Mouse (Mus musculus) hindbrain, embryonic 12.5 days (tissue): Measurements from ENCODE around the gene Homez. TPM values are rescaled to one million over a fixed set of nuclear protein-coding genes. Genes with fewer than 3 reads are reported as not detected.

Source experiments
- ATAC-seq: fragments of 200-750 bp; cut with Nextera tagmentation; 2 replicates; pipeline ENCODE4 v1.8.0; 2017; ENCODE audit warnings: moderate TSS enrichment; ENCODE audit not compliant: low FRiP score
- H3K27ac ChIP-seq: fragments of 300-500 bp; sonication (generic); 2 replicates; pipeline ENCODE4 v1.5.1; 2016; ENCODE audit warnings: mild to moderate bottlenecking
- H3K27me3 ChIP-seq: fragments of 300-500 bp; sonication (generic); 2 replicates; pipeline ENCODE4 v1.6.1; 2016; ENCODE audit warnings: mild to moderate bottlenecking
- H3K36me3 ChIP-seq: fragments of 300-500 bp; sonication (generic); 2 replicates; pipeline ENCODE4 v1.6.1; 2016; ENCODE audit warnings: mild to moderate bottlenecking
- H3K4me1 ChIP-seq: fragments of 300-500 bp; sonication (generic); 2 replicates; pipeline ENCODE4 v1.6.1; 2016
- H3K4me2 ChIP-seq: fragments of 300-500 bp; sonication (generic); replicated peaks from 2 replicates; pipeline ENCODE4 v1.6.1; 2016; ENCODE audit warnings: mild to moderate bottlenecking
- H3K4me3 ChIP-seq: fragments of 300-500 bp; sonication (generic); 2 replicates; pipeline ENCODE4 v1.5.1; 2016; ENCODE audit warnings: mild to moderate bottlenecking
- H3K9ac ChIP-seq: fragments of 300-500 bp; sonication (generic); 2 replicates; pipeline ENCODE4 v1.6.1; 2016; ENCODE audit warnings: mild to moderate bottlenecking, moderate library complexity
- H3K9me3 ChIP-seq: fragments of 300-500 bp; sonication (generic); replicated peaks from 2 replicates; pipeline ENCODE4 v1.6.1; 2016; ENCODE audit warnings: mild to moderate bottlenecking
- WGBS: fragments of 180-500 bp; shearing (Covaris S2); methylation state at CpG from one replicate; pipeline ENCODE4 v1.1.7; 2016; 5-methylcytosine and 5-hydroxymethylcytosine counted together
- polyA plus RNA-seq: library from polyadenylated mRNA; unstranded; fragments of >200 nt; fragmentation: Nextera tagmentation; extraction: Ambion mirVana; gene quantifications from 2 replicates; pipeline ENCODE4 v1.2.1, GENCODE M21; 2016

Homez gene
- polyA plus RNA-seq, 1 experiment from 2014 or later: 14.0 TPM

- WGBS: 84% methylated on average over 4 of the region's 4 CpGs
- Histone ChIP-seq H3K36me3 (no peaks in the 10 kb centered on the region), H3K27ac (no peak overlapping the region), H3K4me3 (no peak overlapping the region), H3K4me2 (no peak overlapping the region), H3K9ac (no peak overlapping the region), H3K9me3 (no peaks in the 10 kb centered on the region), H3K27me3 (no peaks in the 10 kb centered on the region), H3K4me1 (no peaks in the 10 kb centered on the region)
- ATAC-seq: no peak
Measured at GRCm38 (mm10) chr14:54808718-54809667, 61.8 kb downstream of the Homez start.

DNA sequence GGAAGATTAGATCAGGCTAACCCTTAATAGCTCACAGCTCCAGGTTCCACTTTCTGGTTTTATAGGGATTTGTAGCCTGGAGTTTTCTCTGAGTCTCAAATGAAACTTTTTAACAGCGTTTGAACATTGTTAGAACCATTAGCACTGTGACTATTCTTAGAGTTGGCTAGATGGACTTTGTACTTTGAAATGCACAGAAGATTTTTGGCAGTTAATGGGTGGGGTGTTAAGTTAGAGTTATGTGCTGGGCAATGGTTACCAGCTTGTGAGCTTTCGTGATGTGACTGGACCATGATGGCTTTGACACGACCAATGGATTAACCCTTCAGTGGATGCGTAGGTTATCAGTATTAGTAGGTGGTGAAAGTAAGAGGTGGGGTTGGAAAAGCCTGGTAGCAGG is 64.6 kb downstream of the Homez start:
- no peak for ATAC-seq
- Histone ChIP-seq H3K9ac (no peak overlapping the region), H3K9me3 (no peaks in the 10 kb centered on the region), H3K4me2 (no peak overlapping the region), H3K27me3 (no peaks in the 10 kb centered on the region), H3K4me3 (no peak overlapping the region), H3K4me1 (no peaks in the 10 kb centered on the region), H3K36me3 (no peaks in the 10 kb centered on the region), H3K27ac (no peak overlapping the region)
- 90% methylated on average over 4 of the region's 4 CpGs for WGBS

Other genes with a start within 250 kb of the Homez start
- not detected in 2 replicates for gene Psmb11, start 249.5 kb downstream of the Homez start, polyA plus RNA-seq
- not detected in 2 replicates for gene Gm17606, start 230.0 kb downstream of the Homez start, polyA plus RNA-seq
- 10.3 and 10.9 TPM in 2 replicates for gene Cdh24, start 229.6 kb downstream of the Homez start, polyA plus RNA-seq
- gene 1700123O20Rik, start 184.7 kb downstream of the Homez start, polyA plus RNA-seq: 83.3 and 86.4 TPM in 2 replicates
- 158 and 168 TPM in 2 replicates for gene Acin1, start 184.0 kb downstream of the Homez start, polyA plus RNA-seq
- 0.16 and 0.21 TPM in 2 replicates for gene Gm29776, start 172.1 kb downstream of the Homez start, polyA plus RNA-seq
- gene Cebpe, start 158.8 kb downstream of the Homez start, polyA plus RNA-seq: 0.31 TPM in 1 of 2 replicates, not detected in the other
- 3.9 and 5.7 TPM in 2 replicates for gene Slc7a8, start 89.0 kb downstream of the Homez start, polyA plus RNA-seq
- not detected in 2 replicates for gene Rnf212b, start 56.8 kb downstream of the Homez start, polyA plus RNA-seq
- 0.48 and 1.5 TPM in 2 replicates for gene Ppp1r3e, start 6.6 kb upstream of the Homez start, polyA plus RNA-seq
- 3.6 and 3.7 TPM in 2 replicates for gene Bcl2l2, start 12.4 kb upstream of the Homez start, polyA plus RNA-seq
- gene Gm20521, start 12.5 kb upstream of the Homez start, polyA plus RNA-seq: 0.32 TPM in 1 of 2 replicates, not detected in the other
- 200 and 201 TPM in 2 replicates for gene Pabpn1, start 21.5 kb upstream of the Homez start, polyA plus RNA-seq
- 135 and 137 TPM in 2 replicates for gene Slc22a17, start 42.2 kb upstream of the Homez start, polyA plus RNA-seq
- gene Efs, start 55.2 kb upstream of the Homez start, polyA plus RNA-seq: 28.4 and 32.9 TPM in 2 replicates
- not detected in 2 replicates for gene Il25, start 61.7 kb upstream of the Homez start, polyA plus RNA-seq
- gene Cmtm5, start 65.3 kb upstream of the Homez start, polyA plus RNA-seq: 5.2 and 6.3 TPM in 2 replicates
- 0.81 and 1.4 TPM in 2 replicates for gene Myh6, start 96.0 kb upstream of the Homez start, polyA plus RNA-seq
- gene Gm17428, start 106.0 kb upstream of the Homez start, polyA plus RNA-seq: not detected in 2 replicates
- 4.9 and 9.1 TPM in 2 replicates for gene Myh7, start 123.7 kb upstream of the Homez start, polyA plus RNA-seq
- 63.2 and 63.4 TPM in 2 replicates for gene Ngdn, start 144.5 kb upstream of the Homez start, polyA plus RNA-seq
- 30.9 and 33.1 TPM in 2 replicates for gene Zfhx2, start 221.4 kb upstream of the Homez start, polyA plus RNA-seq
- gene Thtpa, start 223.8 kb upstream of the Homez start, polyA plus RNA-seq: 27.3 and 27.7 TPM in 2 replicates
- gene Ap1g2, start 235.6 kb upstream of the Homez start, polyA plus RNA-seq: 9.4 and 10.1 TPM in 2 replicates
- 10.5 and 11.5 TPM in 2 replicates for gene Jph4, start 246.0 kb upstream of the Homez start, polyA plus RNA-seq